ENCODE assay signal across 20 mouse cellular contexts in the genomic region with DNA sequence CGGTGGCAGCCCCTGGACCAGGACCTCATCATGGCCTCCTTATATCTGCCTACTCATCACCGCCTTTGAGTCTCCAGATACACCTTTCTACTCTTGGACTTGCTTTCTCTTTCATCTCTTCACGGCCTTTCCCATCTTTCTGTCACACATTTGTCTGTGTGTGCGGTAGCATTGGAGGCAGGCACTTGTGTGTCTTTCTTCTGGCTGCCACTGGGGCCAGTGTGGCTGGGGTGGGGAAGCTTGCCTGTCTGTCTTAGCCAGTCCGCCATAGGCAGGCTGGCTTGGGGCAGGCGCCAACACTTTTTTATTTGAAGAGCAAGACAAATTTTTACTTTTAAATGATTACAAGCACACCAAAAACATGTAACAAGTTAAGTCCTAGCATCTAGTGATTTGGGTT. TPM values are rescaled to one million over a fixed set of nuclear protein-coding genes. Genes with fewer than 3 reads are reported as not detected.
DNase-seq lines count a peak whose midpoint lies in the region; TF ChIP-seq lines count a peak whose summit lies in the region.
"Had no signal": no experiment of that assay in that cellular context is flagged by ENCODE, and none has a peak within 500 bp of the region (broad histone marks: within the 10 kb centered on the region; RNA-seq: fewer than 3 reads in every experiment).

No protein-coding gene starts in this region.

- H3K4me3 ChIP-seq in E14TG2a.4 (replicated peaks; ENCODE audit: low read length): peak overlapping the region; percentile 43; the same call in 1 of the 2 replicates
- H3K4me3 ChIP-seq in ES-E14 (ENCODE audit: insufficient read depth in 1 of 2, low read depth in 1 of 2, low read length in 2 of 2, poor library complexity in 1 of 2, severe bottlenecking in 1 of 2): peak overlapping the region; percentile 16 to 22; a peak in 3 of 4 replicates
- H3K4me3 ChIP-seq: embryonic facial prominence, embryonic 10.5 days; embryonic facial prominence, embryonic 12.5 days; forebrain, embryonic 13.5 days; forebrain, embryonic 15.5 days had no signal

- TF ChIP-seq CTCF in E14TG2a.4 (conservative IDR thresholded peaks at IDR 0.05; ENCODE audit: low read length): 0 out of 2 replicates have a peak, but pooled peaks have one; percentile 7

- peaks cover 19% of the 10 kb centered on the region for H3K27me3 ChIP-seq in E14TG2a.4 (ENCODE audit: insufficient read depth, low read length)
- H3K27me3 ChIP-seq: CH12.LX; embryonic facial prominence, embryonic 12.5 days; forebrain, embryonic 13.5 days; forebrain, embryonic 15.5 days had no signal

- H3K36me3 ChIP-seq in E14TG2a.4 (ENCODE audit: insufficient read depth, low read length): no peaks in the 10 kb centered on the region
- no peaks in the 10 kb centered on the region for H3K36me3 ChIP-seq in ES-E14 (ENCODE audit: control insufficient read depth, insufficient read depth, low read length, poor library complexity, severe bottlenecking)
- H3K36me3 ChIP-seq: embryonic facial prominence, embryonic 10.5 days; embryonic facial prominence, embryonic 12.5 days; forebrain, embryonic 15.5 days had no signal

- DNase-seq in ES-E14 (ENCODE audit: low read depth, low spot score) (no peak), ZHBTc4 (ENCODE audit: low read depth, low spot score) (peak; percentile 63)
- DNase-seq in spleen, postnatal 10 days (ENCODE audit: low spot score in 2 of 2): no peak
- no peak for DNase-seq in ovary, postnatal 36 days (ENCODE audit: low spot score)
- DNase-seq: adrenal gland, adult 2 months; adrenal gland, postnatal 10 days; adrenal gland, postnatal 25 days; B cell, adult 2 months; cerebellum, adult 11 months; cerebellum, adult 18-20 months; cerebellum, adult 8-10 months; cerebellum, adult 9-11 months; cerebellum, postnatal 25 days; forebrain, postnatal 0 days had no signal

- in situ Hi-C loops in ES-E14 (cut with MboI; ENCODE audit: low sequenced_read_pairs in 2 of 2, unreplicated experiment in 2 of 2): loop anchor here in 1 of 2 experiments (10.0 kb wide), 1 partner anchor 208 kb away; no protein-coding TSS in a partner anchor

- H3K9me3 ChIP-seq in E14TG2a.4 (ENCODE audit: low read length) (no peaks in the 10 kb centered on the region), ES-E14 (ENCODE audit: control insufficient read depth, insufficient read depth, low read depth, low read length) (no peaks in the 10 kb centered on the region)
- H3K9me3 ChIP-seq: embryonic facial prominence, embryonic 10.5 days; embryonic facial prominence, embryonic 12.5 days; forebrain, embryonic 13.5 days; forebrain, embryonic 15.5 days had no signal

- no peak overlapping the region for H3K27ac ChIP-seq in ES-E14 (ENCODE audit: insufficient read depth, low read depth, low read length, poor library complexity, severe bottlenecking)
- H3K27ac ChIP-seq: embryonic facial prominence, embryonic 10.5 days; embryonic facial prominence, embryonic 12.5 days; forebrain, embryonic 13.5 days; forebrain, embryonic 15.5 days had no signal

- no peak overlapping the region for H3K9ac ChIP-seq in ES-E14 (ENCODE audit: insufficient read depth, low read depth, low read length, poor library complexity, severe bottlenecking)
- H3K9ac ChIP-seq: embryonic facial prominence, embryonic 12.5 days; forebrain, embryonic 13.5 days; forebrain, embryonic 15.5 days; forebrain, postnatal 0 days had no signal

- peaks cover 13% of the 10 kb centered on the region for H3K4me1 ChIP-seq in E14TG2a.4 (replicated peaks; ENCODE audit: low read depth, low read length)
- H3K4me1 ChIP-seq in ES-E14 (ENCODE audit: control insufficient read depth in 2 of 2, insufficient read depth in 2 of 2, low read length in 2 of 2, poor library complexity in 1 of 2): peaks cover 0 to 2% of the 10 kb centered on the region in 2 experiments; a peak in 1 of 4 replicates
- H3K4me1 ChIP-seq: embryonic facial prominence, embryonic 10.5 days; embryonic facial prominence, embryonic 12.5 days; forebrain, embryonic 13.5 days had no signal

TF ChIP-seq in ES-E14, 5 proteins besides CTCF, POLR2A, EP300 and RAD21:
- no peak for TF ChIP-seq ZNF384 (IDR thresholded peaks at IDR 0.05; ENCODE audit: low read depth, low read length)
- TF ChIP-seq CHD2 (IDR thresholded peaks at IDR 0.05; ENCODE audit: low read depth, low read length): no peak
- TF ChIP-seq HCFC1 (IDR thresholded peaks at IDR 0.05; ENCODE audit: borderline replicate concordance, insufficient read depth, low read length): no peak
- TF ChIP-seq ZC3H11A (IDR thresholded peaks at IDR 0.05; ENCODE audit: borderline replicate concordance, low read depth, low read length): no peak
- TF ChIP-seq MAFK (IDR thresholded peaks at IDR 0.05; ENCODE audit: insufficient read depth, low read depth, low read length): no peak

RNA-seq across cellular contexts. Expression of a gene that starts 28.7 kb away (rescaled TPM):
- total RNA-seq in ES-E14 (2012; rRNA removed): 12.1 and 13.3 TPM in 2 replicates
